Mouse (Mus musculus) small intestine, adult 2 months (tissue): ENCODE measurements around the gene Afdn.

Experiments used
- CTCF ChIP-seq: fragments of 200-500 bp; IDR thresholded peaks from 2 replicates; pipeline ENCODE4 v1.5.1; 2012; ENCODE audit warnings: low read depth, mild to moderate bottlenecking, control low read depth, inconsistent platforms, low read length, moderate library complexity, mixed read lengths; ENCODE audit not compliant: insufficient replicate concordance, insufficient read length; ENCODE audit errors: extremely low read depth
- POLR2A ChIP-seq: fragments of 200-500 bp; IDR thresholded peaks from 2 replicates; pipeline ENCODE4 v1.6.1; 2012; ENCODE audit warnings: low read depth, mild to moderate bottlenecking, control low read depth, inconsistent platforms, low read length, moderate library complexity

GRCm38 (mm10) chr17:13738916-13739315 lies 21.4 kb upstream of the Afdn start:
- no peak for TF ChIP-seq CTCF
- TF ChIP-seq POLR2A: no peak
